Mouse (Mus musculus): ENCODE measurements around the gene Gimap1. TPM values are rescaled to one million over a fixed set of nuclear protein-coding genes. Genes with fewer than 3 reads are reported as not detected.
A peak's percentile ranks its signal among the peaks of the same experiment; 100 is the strongest.

Gimap1 gene
- polyA plus RNA-seq, 1 experiment: not detected

DNA sequence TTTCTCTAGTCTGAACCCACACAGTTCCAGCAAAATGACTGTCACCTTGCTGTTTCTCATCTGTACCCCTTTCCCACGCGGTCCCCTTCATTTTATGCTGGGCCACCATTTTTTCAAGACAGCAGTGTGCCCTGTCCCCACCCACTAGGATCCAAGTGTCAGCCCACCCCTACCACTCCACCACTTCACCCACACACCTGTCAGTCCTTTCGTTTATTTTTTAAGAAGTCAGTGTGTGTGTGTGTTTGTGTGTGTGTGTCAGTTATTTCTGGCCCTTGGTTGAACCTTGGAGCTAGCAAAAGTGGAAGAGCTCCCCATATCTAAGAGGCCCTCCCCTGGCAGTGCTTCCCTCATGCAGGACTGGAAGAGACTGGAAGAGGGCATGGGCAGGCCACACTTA lies 30.1 kb downstream of the Gimap1 start:
- Histone ChIP-seq H3K4me3 (ENCODE audit: low read depth, low read length) (no peak overlapping the region), H3K36me3 (ENCODE audit: control insufficient read depth, insufficient read depth, low read length, poor library complexity, severe bottlenecking) (no peaks in the 10 kb centered on the region), H3K9me3 (replicated peaks; ENCODE audit: control insufficient read depth, insufficient read depth, low read length, poor library complexity, severe bottlenecking) (peaks cover 6% of the 10 kb centered on the region), H3K27me3 (ENCODE audit: control insufficient read depth, insufficient read depth, low read length, poor library complexity, severe bottlenecking) (no peaks in the 10 kb centered on the region), H3K27ac (ENCODE audit: insufficient read depth, low read length) (no peak overlapping the region), H3K9ac (ENCODE audit: low read depth, poor library complexity, severe bottlenecking) (no peak overlapping the region), H3K4me1 (ENCODE audit: control insufficient read depth, insufficient read depth, low read length) (peaks cover 3% of the 10 kb centered on the region)
- no peak for TF ChIP-seq EP300 (IDR thresholded peaks at IDR 0.05; ENCODE audit: insufficient read depth, low read depth, low read length)
- no peak for TF ChIP-seq CTCF (IDR thresholded peaks at IDR 0.05; ENCODE audit: low read depth, low read length)
- no peak for TF ChIP-seq POLR2A (IDR thresholded peaks at IDR 0.05; ENCODE audit: insufficient read depth, low read length)

DNA sequence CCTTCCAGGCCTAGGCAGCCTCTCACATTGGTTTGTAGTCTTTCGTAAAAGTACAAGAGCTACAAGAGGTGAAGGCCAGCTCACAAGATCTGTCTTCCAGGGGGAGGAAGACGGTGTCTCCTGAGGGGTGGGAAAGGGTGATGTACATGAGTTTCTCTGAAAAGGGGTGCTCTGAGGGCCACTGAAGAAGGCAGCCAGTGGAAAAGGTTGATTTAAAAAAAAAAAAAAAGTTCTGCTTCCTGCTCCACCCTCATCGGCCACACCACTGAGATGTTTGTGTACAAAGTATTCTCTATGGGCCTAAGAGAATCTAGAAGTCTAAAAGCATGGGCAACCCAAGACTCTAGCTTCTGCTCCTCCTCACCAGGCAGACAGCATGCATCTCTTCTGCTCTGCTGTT lies 31.8 kb downstream of the Gimap1 start, which contains the start of gene Gimap3:
Gene Gimap3 (minus strand): TSS at position 156 of the 400 bp plus-strand sequence.
- Histone ChIP-seq H3K9me3 (replicated peaks; ENCODE audit: control insufficient read depth, insufficient read depth, low read length, poor library complexity, severe bottlenecking) (peaks cover 5% of the 10 kb centered on the region), H3K4me3 (ENCODE audit: low read depth, low read length) (no peak within 1 kb of the TSS), H3K9ac (ENCODE audit: low read depth, poor library complexity, severe bottlenecking) (no peak within 1 kb of the TSS), H3K4me1 (ENCODE audit: control insufficient read depth, insufficient read depth, low read length) (peaks cover 3% of the 10 kb centered on the region), H3K36me3 (ENCODE audit: control insufficient read depth, insufficient read depth, low read length, poor library complexity, severe bottlenecking) (no peaks in the 10 kb centered on the region), H3K27me3 (ENCODE audit: control insufficient read depth, insufficient read depth, low read length, poor library complexity, severe bottlenecking) (no peaks in the 10 kb centered on the region), H3K27ac (ENCODE audit: insufficient read depth, low read length) (no peak within 1 kb of the TSS)
- TF ChIP-seq POLR2A (IDR thresholded peaks at IDR 0.05; ENCODE audit: insufficient read depth, low read length): no peak

DNA sequence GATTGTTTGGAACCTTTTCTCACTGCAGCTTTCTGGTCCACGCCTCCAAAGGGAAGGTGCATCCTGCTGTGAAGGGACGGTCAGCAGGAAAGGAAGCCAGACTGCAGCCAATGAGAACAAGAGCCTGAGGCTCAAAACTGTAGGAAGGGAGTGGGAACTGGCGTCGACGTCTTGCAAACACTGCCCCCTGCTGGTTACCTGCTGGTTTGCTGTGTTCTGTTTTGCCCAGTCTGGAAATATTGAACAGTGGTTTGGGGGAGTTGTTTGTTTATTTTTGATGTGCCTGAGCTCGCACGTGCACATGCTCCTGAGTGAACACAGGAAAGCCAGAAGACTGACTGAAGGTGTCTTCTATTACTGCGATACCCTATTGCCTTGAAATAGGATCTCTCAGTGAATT lies 33.2 kb downstream of the Gimap1 start:
- TF ChIP-seq CTCF (IDR thresholded peaks at IDR 0.05; ENCODE audit: low read depth, low read length): peak; percentile 84
- TF ChIP-seq POLR2A (IDR thresholded peaks at IDR 0.05; ENCODE audit: insufficient read depth, low read length): no peak
- Histone ChIP-seq H3K27me3 (ENCODE audit: control insufficient read depth, insufficient read depth, low read length, poor library complexity, severe bottlenecking) (no peaks in the 10 kb centered on the region), H3K27ac (ENCODE audit: insufficient read depth, low read length) (no peak overlapping the region), H3K4me3 (ENCODE audit: low read depth, low read length) (no peak overlapping the region), H3K9me3 (replicated peaks; ENCODE audit: control insufficient read depth, insufficient read depth, low read length, poor library complexity, severe bottlenecking) (peaks cover 8% of the 10 kb centered on the region), H3K9ac (ENCODE audit: low read depth, poor library complexity, severe bottlenecking) (no peak overlapping the region), H3K36me3 (ENCODE audit: control insufficient read depth, insufficient read depth, low read length, poor library complexity, severe bottlenecking) (no peaks in the 10 kb centered on the region), H3K4me1 (ENCODE audit: control insufficient read depth, insufficient read depth, low read length) (peaks cover 3% of the 10 kb centered on the region)

DNA sequence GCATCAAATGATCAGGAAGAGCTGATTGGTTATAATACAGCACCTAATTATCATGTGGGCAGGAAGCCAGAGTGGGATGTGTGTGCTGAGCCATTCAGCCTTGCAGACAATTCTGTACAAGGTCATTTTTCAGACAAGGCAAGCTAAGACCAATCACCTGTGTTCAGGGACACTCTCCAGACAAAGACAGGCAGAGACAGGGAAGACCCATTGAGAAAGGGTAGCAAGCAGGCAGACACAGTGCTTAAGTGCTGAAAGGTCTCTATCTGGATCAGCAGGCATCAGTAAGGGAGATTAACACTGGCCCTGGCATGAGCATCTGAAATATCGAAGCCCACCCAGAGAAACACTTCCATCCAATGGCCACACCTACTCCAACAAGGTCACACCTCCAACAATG lies 45.6 kb downstream of the Gimap1 start:
- Histone ChIP-seq H3K9me3 (replicated peaks; ENCODE audit: control insufficient read depth, insufficient read depth, low read length, poor library complexity, severe bottlenecking) (0 out of 2 replicates have a peak, but pooled peaks cover 3% of the 10 kb centered on the region), H3K9ac (ENCODE audit: low read depth, poor library complexity, severe bottlenecking) (no peak overlapping the region), H3K27ac (ENCODE audit: insufficient read depth, low read length) (no peak overlapping the region), H3K4me1 (ENCODE audit: control insufficient read depth, insufficient read depth, low read length) (no peaks in the 10 kb centered on the region), H3K27me3 (ENCODE audit: control insufficient read depth, insufficient read depth, low read length, poor library complexity, severe bottlenecking) (no peaks in the 10 kb centered on the region), H3K4me3 (ENCODE audit: low read depth, low read length) (no peak overlapping the region), H3K36me3 (ENCODE audit: control insufficient read depth, insufficient read depth, low read length, poor library complexity, severe bottlenecking) (no peaks in the 10 kb centered on the region)
- TF ChIP-seq CTCF (IDR thresholded peaks at IDR 0.05; ENCODE audit: low read depth, low read length) (no peak), POLR2A (IDR thresholded peaks at IDR 0.05; ENCODE audit: insufficient read depth, low read length) (no peak), EP300 (IDR thresholded peaks at IDR 0.05; ENCODE audit: insufficient read depth, low read depth, low read length) (no peak)

DNA sequence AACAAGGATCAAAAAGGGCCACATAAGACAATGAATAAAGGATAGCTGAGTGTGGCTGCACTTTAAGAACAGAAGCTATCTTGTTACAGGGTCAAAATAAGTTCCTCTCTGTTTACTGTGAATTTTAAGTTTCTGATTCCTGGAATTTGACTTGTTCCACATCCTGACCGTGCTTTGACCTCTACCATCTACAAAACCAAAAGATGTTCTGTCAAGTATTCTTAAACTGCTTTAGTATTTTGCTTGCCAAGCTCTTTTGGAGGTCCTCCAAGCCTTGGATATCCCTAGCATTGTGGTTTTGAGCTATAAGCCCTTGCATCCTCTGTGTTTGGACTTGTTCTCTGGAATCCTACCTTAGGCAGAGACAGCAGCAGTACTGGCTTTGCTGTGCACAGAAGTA lies 46.3 kb downstream of the Gimap1 start:
- no peak overlapping the region for H3K9ac ChIP-seq (ENCODE audit: low read depth, poor library complexity, severe bottlenecking)
- TF ChIP-seq POLR2A (IDR thresholded peaks at IDR 0.05; ENCODE audit: insufficient read depth, low read length): no peak
- no peak for TF ChIP-seq CTCF (IDR thresholded peaks at IDR 0.05; ENCODE audit: low read depth, low read length)
- no peak for TF ChIP-seq EP300 (IDR thresholded peaks at IDR 0.05; ENCODE audit: insufficient read depth, low read depth, low read length)
- 0 out of 2 replicates have a peak, but pooled peaks cover 3% of the 10 kb centered on the region for H3K9me3 ChIP-seq (replicated peaks; ENCODE audit: control insufficient read depth, insufficient read depth, low read length, poor library complexity, severe bottlenecking)
- H3K4me3 ChIP-seq (ENCODE audit: low read depth, low read length): no peak overlapping the region
- H3K27ac ChIP-seq (ENCODE audit: insufficient read depth, low read length): no peak overlapping the region
- no peaks in the 10 kb centered on the region for H3K36me3 ChIP-seq (ENCODE audit: control insufficient read depth, insufficient read depth, low read length, poor library complexity, severe bottlenecking)
- no peaks in the 10 kb centered on the region for H3K27me3 ChIP-seq (ENCODE audit: control insufficient read depth, insufficient read depth, low read length, poor library complexity, severe bottlenecking)
- no peaks in the 10 kb centered on the region for H3K4me1 ChIP-seq (ENCODE audit: control insufficient read depth, insufficient read depth, low read length)

DNA sequence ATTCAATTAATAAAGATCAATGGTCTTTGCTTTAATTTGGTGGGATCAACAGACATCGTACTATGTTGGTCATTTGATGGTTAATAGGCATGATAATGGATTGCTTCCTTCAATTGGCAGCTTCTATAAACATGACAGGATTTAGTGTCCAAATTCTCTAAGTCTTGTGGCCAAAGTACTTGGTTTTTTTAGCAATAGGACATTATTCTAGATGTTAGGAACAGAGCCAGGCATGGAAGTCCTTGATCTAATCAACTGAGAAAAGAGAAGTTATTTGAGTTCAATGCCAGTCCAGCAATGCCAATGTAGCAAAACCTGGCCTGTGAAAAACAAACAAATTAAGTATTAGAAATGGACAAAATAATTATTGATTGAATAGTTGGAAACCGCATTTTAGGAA lies 46.7 kb downstream of the Gimap1 start:
- H3K27me3 ChIP-seq (ENCODE audit: control insufficient read depth, insufficient read depth, low read length, poor library complexity, severe bottlenecking): no peaks in the 10 kb centered on the region
- H3K4me3 ChIP-seq (ENCODE audit: low read depth, low read length): no peak overlapping the region
- no peak overlapping the region for H3K9ac ChIP-seq (ENCODE audit: low read depth, poor library complexity, severe bottlenecking)
- H3K4me1 ChIP-seq (ENCODE audit: control insufficient read depth, insufficient read depth, low read length): no peaks in the 10 kb centered on the region
- no peak overlapping the region for H3K27ac ChIP-seq (ENCODE audit: insufficient read depth, low read length)
- H3K36me3 ChIP-seq (ENCODE audit: control insufficient read depth, insufficient read depth, low read length, poor library complexity, severe bottlenecking): no peaks in the 10 kb centered on the region
- no peak for TF ChIP-seq POLR2A (IDR thresholded peaks at IDR 0.05; ENCODE audit: insufficient read depth, low read length)
- TF ChIP-seq CTCF (IDR thresholded peaks at IDR 0.05; ENCODE audit: low read depth, low read length): no peak
- no peak for TF ChIP-seq EP300 (IDR thresholded peaks at IDR 0.05; ENCODE audit: insufficient read depth, low read depth, low read length)
- H3K9me3 ChIP-seq (replicated peaks; ENCODE audit: control insufficient read depth, insufficient read depth, low read length, poor library complexity, severe bottlenecking): no peaks in the 10 kb centered on the region
